Mouse (Mus musculus) hindbrain, embryonic 14.5 days (tissue): ENCODE results near the gene Sh3pxd2a. TPM values are rescaled to one million over a fixed set of nuclear protein-coding genes. Genes with fewer than 3 reads are reported as not detected.

Experiments used
- ATAC-seq: fragments of 200-750 bp; cut with Nextera tagmentation; 2 replicates; pipeline ENCODE4 v1.8.0; 2017; ENCODE audit warnings: moderate number of reproducible peaks, mild to moderate bottlenecking, moderate TSS enrichment, moderate library complexity; ENCODE audit not compliant: low FRiP score
- DNase-seq: peaks from one replicate; pipeline ENCODE4 v3.0.0-alpha.2; 2015; ENCODE audit warnings: low spot score
- H3K27ac ChIP-seq: fragments of 300-500 bp; sonication (generic); 2 replicates; pipeline ENCODE4 v1.5.1; 2014; ENCODE audit warnings: mild to moderate bottlenecking, moderate library complexity
- H3K27me3 ChIP-seq: fragments of 300-500 bp; sonication (generic); 2 replicates; pipeline ENCODE4 v1.6.1; 2014; ENCODE audit warnings: mild to moderate bottlenecking, low read length, mixed read lengths; ENCODE audit not compliant: control insufficient read depth, insufficient read depth
- H3K36me3 ChIP-seq: fragments of 300-500 bp; sonication (generic); replicated peaks from 2 replicates; pipeline ENCODE4 v1.6.1; 2014; ENCODE audit not compliant: control insufficient read depth, insufficient read depth
- H3K4me1 ChIP-seq: fragments of 300-500 bp; sonication (generic); replicated peaks from 2 replicates; pipeline ENCODE4 v1.6.1; 2014; ENCODE audit warnings: antibody characterized with exemption, low read length, mixed read lengths; ENCODE audit not compliant: control insufficient read depth, insufficient read depth
- H3K4me2 ChIP-seq: fragments of 300-500 bp; sonication (generic); replicated peaks from 2 replicates; pipeline ENCODE4 v1.6.1; 2014; ENCODE audit warnings: mild to moderate bottlenecking, moderate library complexity
- H3K4me3 ChIP-seq: fragments of 300-500 bp; sonication (generic); replicated peaks from 2 replicates; pipeline ENCODE4 v1.5.1; 2014; ENCODE audit warnings: mild to moderate bottlenecking, low read length
- H3K9ac ChIP-seq: fragments of 300-500 bp; sonication (generic); 2 replicates; pipeline ENCODE4 v1.6.1; 2014
- H3K9me3 ChIP-seq: fragments of 300-500 bp; sonication (generic); 2 replicates; pipeline ENCODE4 v1.6.1; 2016; ENCODE audit warnings: low read length; ENCODE audit not compliant: control insufficient read depth
- WGBS: fragments of 180-500 bp; shearing (Covaris S2); extraction: QIAGEN DNeasy Blood & Tissue Kit; methylation state at CpG from one replicate; pipeline ENCODE4 v1.1.7; 2014; 5-methylcytosine and 5-hydroxymethylcytosine counted together
- polyA plus RNA-seq: library from polyadenylated mRNA; unstranded; fragments of >200 nt; fragmentation: Nextera tagmentation; extraction: Ambion mirVana; gene quantifications from 2 replicates; pipeline ENCODE4 v1.2.1, GENCODE M21; 2014

The Sh3pxd2a gene
- polyA plus RNA-seq, 1 experiment from 2014 or later, result 2.8 TPM

DNA sequence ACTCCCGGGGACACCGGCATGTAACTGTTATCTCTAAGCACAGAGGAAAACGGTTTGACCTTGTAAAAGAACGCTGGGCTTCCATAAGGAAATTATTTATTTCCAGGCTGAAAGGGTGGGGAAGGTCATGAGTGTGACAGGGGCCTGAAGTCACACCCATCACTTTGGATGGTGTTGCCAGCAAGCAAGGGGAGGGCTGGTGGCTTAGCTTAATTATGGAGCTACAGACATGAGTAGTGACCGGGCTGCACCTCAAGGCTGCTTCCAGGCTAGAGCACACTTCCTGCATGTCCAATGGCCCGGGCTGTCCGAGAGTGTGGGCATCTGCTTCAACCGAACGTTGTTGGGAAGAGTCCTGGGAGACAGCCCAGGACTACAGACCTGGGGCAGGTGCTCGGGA is 78.2 kb downstream of the Sh3pxd2a start:
- Histone ChIP-seq H3K36me3 (no peaks in the 10 kb centered on the region), H3K4me2 (no peak overlapping the region), H3K4me3 (no peak overlapping the region), H3K27me3 (no peaks in the 10 kb centered on the region), H3K9me3 (no peaks in the 10 kb centered on the region), H3K9ac (no peak overlapping the region), H3K4me1 (no peaks in the 10 kb centered on the region), H3K27ac (no peak overlapping the region)
- WGBS, result 88% methylated on average over 10 of the region's 10 CpGs
- ATAC-seq, result no peak
- no peak for DNase-seq

- DNase-seq, result no peak
- Histone ChIP-seq H3K9ac (no peak overlapping the region), H3K36me3 (no peaks in the 10 kb centered on the region), H3K4me1 (no peaks in the 10 kb centered on the region), H3K9me3 (no peaks in the 10 kb centered on the region), H3K27ac (no peak overlapping the region), H3K4me2 (no peak overlapping the region), H3K27me3 (no peaks in the 10 kb centered on the region), H3K4me3 (no peak overlapping the region)
- WGBS, result 100% methylated on average over 3 of the region's 3 CpGs
- ATAC-seq, result no peak
Measured at GRCm38 (mm10) chr19:47384639-47385038, 79.6 kb downstream of the Sh3pxd2a start.

- no peak for DNase-seq
- no peak for ATAC-seq
- no peaks in the 10 kb centered on the region for H3K36me3 ChIP-seq
- no peak overlapping the region for H3K27ac ChIP-seq
- H3K4me3 ChIP-seq, result no peak overlapping the region
- no peak overlapping the region for H3K9ac ChIP-seq
- H3K4me2 ChIP-seq, result no peak overlapping the region
- WGBS, result 91% methylated on average over 12 of the region's 12 CpGs
- H3K4me1 ChIP-seq, result no peaks in the 10 kb centered on the region
- H3K9me3 ChIP-seq, result no peaks in the 10 kb centered on the region
- no peaks in the 10 kb centered on the region for H3K27me3 ChIP-seq
Measured at GRCm38 (mm10) chr19:47384036-47384435, 80.2 kb downstream of the Sh3pxd2a start.

DNA sequence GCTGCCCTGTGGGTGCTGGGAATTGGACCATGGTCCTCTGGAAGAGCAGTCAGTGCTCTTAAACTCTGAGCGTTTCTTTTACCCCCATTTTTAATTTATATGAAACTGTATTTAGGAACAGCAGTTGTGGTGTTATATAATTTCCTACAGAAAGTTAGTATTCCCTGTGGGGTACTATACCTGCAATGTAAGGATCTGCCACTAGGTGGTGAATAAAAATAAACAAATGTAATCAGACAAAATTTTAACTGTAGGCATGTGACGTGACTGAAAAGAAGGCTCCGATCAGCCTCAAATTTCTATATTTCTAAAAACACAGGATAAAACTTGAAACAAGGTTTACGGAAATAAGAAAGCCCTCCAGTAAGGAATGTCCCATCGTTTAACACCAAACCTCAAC is 81.9 kb downstream of the Sh3pxd2a start:
- H3K36me3 ChIP-seq, result no peaks in the 10 kb centered on the region
- no peaks in the 10 kb centered on the region for H3K4me1 ChIP-seq
- H3K4me2 ChIP-seq, result no peak overlapping the region
- no peak for ATAC-seq
- no peaks in the 10 kb centered on the region for H3K9me3 ChIP-seq
- H3K9ac ChIP-seq, result no peak overlapping the region
- DNase-seq, result peak; percentile 55
- H3K27ac ChIP-seq, result no peak overlapping the region
- WGBS, result 85% methylated on average over 5 of the region's 5 CpGs
- H3K4me3 ChIP-seq, result no peak overlapping the region
- no peaks in the 10 kb centered on the region for H3K27me3 ChIP-seq

DNA sequence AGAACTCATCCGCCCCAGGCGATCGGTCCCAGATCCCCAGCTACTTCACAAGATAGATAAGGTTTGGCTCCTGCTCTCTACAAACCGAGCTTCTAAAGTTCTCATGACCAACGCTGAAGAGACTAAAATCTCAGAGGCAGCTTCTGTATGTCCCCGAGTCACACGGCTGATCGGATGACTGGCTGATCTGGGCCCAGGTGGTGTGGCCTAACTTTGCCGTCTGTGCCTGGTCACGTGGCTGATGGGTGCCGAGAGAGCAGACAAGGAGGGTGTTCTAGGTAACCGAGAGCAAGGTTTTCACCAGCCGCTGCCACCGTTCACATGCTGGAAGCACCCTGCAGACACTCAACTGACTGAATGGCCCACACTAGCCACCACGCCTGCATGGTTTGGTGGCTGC is 83.2 kb downstream of the Sh3pxd2a start:
- Histone ChIP-seq H3K4me3 (no peak overlapping the region), H3K9ac (no peak overlapping the region), H3K9me3 (no peaks in the 10 kb centered on the region), H3K4me1 (no peaks in the 10 kb centered on the region), H3K27me3 (no peaks in the 10 kb centered on the region), H3K36me3 (no peaks in the 10 kb centered on the region), H3K27ac (no peak overlapping the region), H3K4me2 (no peak overlapping the region)
- DNase-seq, result no peak
- no peak for ATAC-seq
- WGBS, result 83% methylated on average over 15 of the region's 15 CpGs

- Histone ChIP-seq H3K27ac (no peak overlapping the region), H3K9me3 (no peaks in the 10 kb centered on the region), H3K36me3 (no peaks in the 10 kb centered on the region), H3K4me3 (no peak overlapping the region), H3K4me1 (no peaks in the 10 kb centered on the region), H3K9ac (no peak overlapping the region), H3K4me2 (no peak overlapping the region), H3K27me3 (no peaks in the 10 kb centered on the region)
- 71% methylated on average over 5 of the region's 5 CpGs for WGBS
- DNase-seq, result no peak
- no peak for ATAC-seq
Measured at GRCm38 (mm10) chr19:47379141-47379540, 85.1 kb downstream of the Sh3pxd2a start.

- WGBS, result 90% methylated on average over 8 of the region's 8 CpGs
Measured at GRCm38 (mm10) chr19:47374916-47375573, 89.2 kb downstream of the Sh3pxd2a start.

DNA sequence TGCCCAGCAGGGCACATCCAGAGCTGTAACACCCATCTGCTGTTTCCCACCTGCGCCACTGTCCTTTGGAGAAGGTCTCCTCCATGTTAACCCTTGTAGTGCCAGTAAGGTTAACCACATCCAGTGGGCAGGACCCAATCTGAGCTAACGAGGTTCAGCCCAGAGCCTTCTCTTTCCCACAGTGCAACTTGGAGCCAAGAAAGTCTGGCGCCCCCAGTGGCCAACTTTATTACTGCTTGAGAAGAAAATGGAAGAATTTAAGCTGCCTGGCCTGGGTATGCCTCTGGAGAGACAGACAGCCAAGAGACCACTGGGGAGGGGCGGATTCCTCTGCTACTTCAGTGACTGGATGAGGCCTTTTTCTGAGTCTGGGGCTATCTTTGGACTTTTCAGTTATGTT is 89.8 kb downstream of the Sh3pxd2a start:
- no peak for ATAC-seq
- 39% methylated on average over 4 of the region's 4 CpGs for WGBS

More at GRCm38 (mm10) chr19:47374916-47375573, 89.2 kb downstream of the Sh3pxd2a start:
- H3K4me2 ChIP-seq, result no peak overlapping the region
- no peak overlapping the region for H3K9ac ChIP-seq
- DNase-seq (no peak), ATAC-seq (no peak)
- no peaks in the 10 kb centered on the region for H3K4me1 ChIP-seq
- no peaks in the 10 kb centered on the region for H3K36me3 ChIP-seq
- H3K27ac ChIP-seq, result no peak overlapping the region
- H3K4me3 ChIP-seq, result no peak overlapping the region
- no peaks in the 10 kb centered on the region for H3K9me3 ChIP-seq
- H3K27me3 ChIP-seq, result no peaks in the 10 kb centered on the region

GRCm38 (mm10) chr19:47372044-47372443 is 92.2 kb downstream of the Sh3pxd2a start:
- no peaks in the 10 kb centered on the region for H3K36me3 ChIP-seq
- H3K4me1 ChIP-seq, result no peaks in the 10 kb centered on the region
- 73% methylated on average over 5 of the region's 5 CpGs for WGBS
- no peaks in the 10 kb centered on the region for H3K9me3 ChIP-seq
- no peak for ATAC-seq
- no peak overlapping the region for H3K27ac ChIP-seq
- no peaks in the 10 kb centered on the region for H3K27me3 ChIP-seq
- H3K9ac ChIP-seq, result no peak overlapping the region
- no peak overlapping the region for H3K4me2 ChIP-seq
- no peak overlapping the region for H3K4me3 ChIP-seq
- no peak for DNase-seq

More for the DNA sequence above, 89.8 kb downstream of the Sh3pxd2a start:
- no peak overlapping the region for H3K27ac ChIP-seq
- no peaks in the 10 kb centered on the region for H3K36me3 ChIP-seq
- peak; percentile 81 for DNase-seq
- no peaks in the 10 kb centered on the region for H3K27me3 ChIP-seq
- H3K4me2 ChIP-seq, result no peak overlapping the region
- H3K4me1 ChIP-seq, result no peaks in the 10 kb centered on the region
- no peaks in the 10 kb centered on the region for H3K9me3 ChIP-seq
- H3K4me3 ChIP-seq, result no peak overlapping the region
- H3K9ac ChIP-seq, result no peak overlapping the region

GRCm38 (mm10) chr19:47371521-47371920 is 92.7 kb downstream of the Sh3pxd2a start:
- WGBS, result 87% methylated on average over 11 of the region's 11 CpGs
- Histone ChIP-seq H3K4me1 (no peaks in the 10 kb centered on the region), H3K4me3 (no peak overlapping the region), H3K9ac (no peak overlapping the region), H3K9me3 (no peaks in the 10 kb centered on the region), H3K27ac (no peak overlapping the region), H3K36me3 (no peaks in the 10 kb centered on the region), H3K27me3 (no peaks in the 10 kb centered on the region), H3K4me2 (no peak overlapping the region)
- DNase-seq (no peak), ATAC-seq (no peak)
